Mouse (Mus musculus) heart, adult 18-20 months (tissue): Measurements from ENCODE around the gene Wnt10b. TPM values are rescaled to one million over a fixed set of nuclear protein-coding genes. Genes with fewer than 3 reads are reported as not detected.
"Not testable (repeated sequence)": the region's sequence is repeated elsewhere in the genome, so short reads cannot be mapped to it uniquely, and the experiment has no call there.

Experiments used
- DNase-seq, 2 experiments: peaks; one replicate each; pipeline ENCODE4 v3.0.0; 2021 to 2022; ENCODE audit warnings: mixed read lengths in 1 of 2
- total RNA-seq, 2 experiments: library from RNA; stranded (reverse); gene quantifications; 2 replicates each; pipeline ENCODE4 v1.2.3; 2021

Wnt10b gene
- total RNA-seq, 2 experiments from 2014 or later: 0.10 to 0.20 TPM

DNA sequence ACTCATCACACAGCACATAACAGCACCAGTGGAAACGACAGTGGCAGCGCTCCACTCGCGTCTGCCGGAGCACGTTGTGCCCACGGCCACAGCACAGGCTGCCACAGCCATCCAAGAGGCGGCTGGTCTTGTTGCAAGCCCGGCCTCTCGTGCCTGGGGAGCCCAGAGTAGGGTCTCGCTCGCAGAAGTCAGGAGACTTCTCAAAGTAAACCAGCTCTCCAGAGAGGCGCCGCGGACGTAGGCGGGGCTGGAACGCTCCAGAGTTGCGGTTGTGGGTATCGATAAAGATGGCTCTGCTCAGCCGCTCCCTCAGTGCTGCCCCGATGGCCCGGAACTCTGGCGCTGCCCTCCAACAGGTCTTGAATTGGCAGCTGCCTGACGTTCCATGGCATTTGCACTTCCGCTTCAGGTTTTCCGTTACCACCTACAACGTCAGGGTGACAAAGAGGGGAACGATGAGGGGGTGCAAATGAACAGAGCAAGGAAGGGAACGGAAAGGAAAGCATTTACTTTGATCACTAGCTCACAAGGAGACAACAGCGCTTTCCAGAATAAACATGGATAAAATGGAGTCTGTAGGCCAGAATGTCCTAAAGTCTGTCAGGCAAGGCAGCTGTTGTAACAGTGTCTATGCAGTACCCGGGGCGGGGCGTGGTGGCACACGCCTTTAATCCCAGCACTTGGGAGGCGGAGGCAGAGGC, 5.3 kb downstream of the Wnt10b start:
- no peak for DNase-seq

DNA sequence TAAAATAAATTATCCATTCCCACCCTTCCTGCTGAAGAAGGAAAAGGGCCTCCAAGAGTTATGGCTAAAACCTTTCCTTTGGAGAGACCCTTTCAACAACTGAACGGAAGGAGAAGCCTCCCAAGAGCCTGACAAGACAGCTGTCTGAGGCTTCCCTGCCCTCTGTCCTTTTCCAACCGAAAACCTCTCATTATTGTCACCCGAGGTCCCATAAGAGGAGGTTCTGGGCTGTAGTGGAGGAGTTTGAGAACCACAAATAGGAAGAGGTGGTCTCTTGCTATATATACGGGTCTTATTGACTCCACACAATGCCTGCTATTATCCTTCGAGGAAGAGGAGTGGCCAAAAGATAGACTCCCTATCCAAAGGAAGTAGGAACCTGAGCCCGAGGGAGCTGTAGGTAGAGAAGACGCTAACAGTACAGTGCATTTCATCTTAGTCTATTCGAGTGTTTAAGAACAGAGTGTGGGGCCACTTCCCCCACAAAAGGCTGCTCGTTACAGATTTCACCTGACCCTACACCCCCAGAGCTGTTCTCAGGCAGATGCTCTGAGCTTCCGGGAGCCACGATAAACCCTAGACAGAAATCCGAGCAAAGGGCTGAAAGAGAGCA, 6.0 kb downstream of the Wnt10b start:
- DNase-seq: no peak

DNA sequence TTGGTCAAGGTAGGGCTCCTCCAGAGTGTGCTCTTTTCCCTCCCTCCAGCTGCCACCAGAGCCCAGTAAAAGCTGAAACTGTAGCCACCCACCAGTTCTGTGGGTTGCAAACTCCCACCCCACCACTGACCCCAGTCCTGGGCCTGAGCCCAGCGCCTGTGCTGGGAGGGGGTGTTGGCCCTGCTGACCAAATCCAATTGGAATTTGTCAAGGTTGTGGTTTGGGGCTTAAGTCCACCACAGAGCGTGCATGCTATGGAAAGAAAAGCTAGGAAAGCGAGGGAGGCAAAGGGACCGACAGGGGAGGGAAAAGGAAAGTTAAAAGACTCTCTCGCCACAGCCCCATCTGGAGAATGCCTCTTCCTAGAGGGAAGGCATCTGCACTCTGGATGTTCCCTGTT, 9.7 kb downstream of the Wnt10b start:
- no peak for DNase-seq

DNA sequence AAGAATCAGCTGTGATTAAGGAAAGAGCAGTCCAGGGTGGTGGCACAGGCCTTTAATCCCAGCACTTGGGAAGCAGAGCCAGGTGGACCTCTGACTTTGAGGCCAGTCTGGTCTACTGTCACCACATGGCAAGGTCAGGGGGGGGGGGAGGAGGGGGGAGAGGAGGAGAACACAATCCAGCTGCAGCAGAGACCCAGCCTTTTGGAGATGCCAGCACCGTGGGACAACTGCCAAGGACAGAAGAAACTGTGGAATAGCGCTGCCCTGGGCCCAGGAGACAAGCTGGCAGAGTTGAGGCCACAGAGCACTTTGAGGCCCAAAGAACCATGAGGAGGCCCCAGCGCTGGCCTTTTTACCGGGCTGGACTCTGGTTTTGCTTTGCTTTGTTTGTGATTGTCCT, 12.0 kb downstream of the Wnt10b start:
- no peak for DNase-seq

DNA sequence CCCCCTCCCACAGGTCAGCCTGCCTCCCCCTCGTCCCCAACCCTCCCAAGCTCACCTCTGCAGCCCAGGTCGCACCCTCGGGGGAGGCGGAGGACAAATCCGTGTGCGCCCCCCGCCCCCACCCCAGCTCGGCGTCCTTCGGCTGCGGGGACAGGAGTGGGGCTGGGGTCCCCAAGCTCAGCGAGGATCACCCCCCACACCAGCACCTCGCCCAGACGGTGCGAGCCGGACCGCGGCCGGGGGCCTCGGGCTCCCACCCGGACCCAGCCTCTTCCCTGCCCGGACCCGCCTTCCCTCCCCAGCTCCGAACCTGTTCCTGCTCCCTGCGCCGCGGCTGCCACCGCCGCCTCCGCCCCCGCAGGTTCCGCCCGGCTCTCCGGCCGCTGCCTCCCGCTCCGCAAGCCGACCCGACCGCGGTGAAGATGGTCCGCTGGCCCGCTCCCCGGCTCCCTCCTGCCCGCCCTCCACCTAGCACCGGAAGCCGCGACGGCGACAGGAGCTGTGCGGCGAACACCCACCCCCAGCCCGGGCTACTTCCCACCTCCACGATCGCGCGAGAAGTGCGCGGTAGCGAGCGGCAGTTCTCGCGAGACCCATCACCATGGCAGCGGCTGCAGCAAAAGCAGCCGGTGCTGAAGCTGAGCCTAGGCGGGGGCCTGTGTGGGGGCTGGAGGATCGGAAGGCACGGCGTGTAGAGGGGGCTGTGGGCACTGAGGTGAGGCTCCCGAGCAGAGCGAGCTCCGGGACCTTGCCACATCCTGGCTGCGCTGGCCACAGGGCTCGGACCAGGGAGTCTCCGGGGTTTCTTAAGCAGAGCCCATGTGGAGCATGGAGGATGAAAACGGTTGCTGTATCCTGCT, 15.1 kb downstream of the Wnt10b start, which contains the start of gene Arf3:
Arf3 (minus strand) TSS at position 545 of the 860 bp plus-strand sequence.
- DNase-seq: peak; percentile 96 to 97

DNA sequence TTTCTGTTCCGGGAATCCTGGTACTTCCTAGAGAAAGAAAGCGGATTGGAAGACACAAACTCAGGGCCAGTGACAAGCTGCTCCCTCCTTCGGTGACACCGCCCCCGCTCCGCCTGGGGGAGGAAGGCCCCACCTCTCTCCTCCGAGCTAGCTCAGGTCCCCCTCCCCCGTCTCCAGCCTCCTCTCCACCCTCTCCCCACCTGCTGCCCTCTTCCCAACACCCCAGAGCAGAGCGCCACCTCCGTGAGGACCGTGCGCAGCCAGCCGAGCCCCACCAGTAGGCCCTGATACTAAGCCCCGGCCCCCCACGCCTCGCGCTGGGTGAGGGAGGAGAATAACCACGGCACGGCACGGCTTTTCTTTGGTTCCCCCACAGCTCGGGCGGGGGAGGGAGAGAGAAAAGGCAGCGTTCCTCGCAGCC, 15.7 kb downstream of the Wnt10b start:
- peak; percentile 56 to 80 for DNase-seq

DNA sequence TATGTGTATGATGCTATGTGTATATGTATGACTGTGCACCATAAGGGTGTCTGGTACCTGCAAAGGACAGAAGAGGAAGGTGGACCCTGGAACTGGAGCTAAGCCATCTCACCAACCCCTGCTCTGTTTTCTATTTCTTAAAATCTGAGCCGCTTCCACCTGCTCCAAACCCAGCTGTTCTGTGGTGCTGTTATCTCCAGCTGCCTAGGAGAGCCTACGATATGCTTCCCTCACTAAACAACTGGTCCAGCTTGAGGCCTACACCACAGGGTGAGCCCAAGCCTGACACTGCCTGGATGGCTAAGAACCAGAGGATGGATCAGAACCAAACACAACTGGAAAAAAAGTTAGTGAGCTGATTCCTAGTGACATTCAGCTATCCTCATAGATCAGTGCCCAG, 23.8 kb downstream of the Wnt10b start:
- no peak for DNase-seq

DNA sequence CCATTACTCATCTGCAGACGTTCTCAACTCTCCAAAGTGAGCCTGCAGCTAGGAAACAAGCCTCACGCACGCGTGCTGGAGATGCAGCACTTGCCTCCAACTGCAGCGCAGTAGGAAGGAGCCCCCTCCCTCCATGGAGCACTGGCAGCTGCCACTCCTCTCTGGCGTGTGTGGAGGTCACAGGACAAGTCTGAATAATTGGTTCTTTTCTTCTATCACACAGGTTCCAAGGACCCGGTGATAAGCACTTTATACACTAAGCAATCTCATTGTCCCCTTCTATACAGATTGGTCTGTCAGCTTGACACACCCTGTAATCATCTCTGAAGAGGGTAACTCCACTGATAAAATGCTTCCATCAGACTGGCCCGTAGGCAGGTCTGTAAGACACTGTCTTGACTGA, 24.9 kb downstream of the Wnt10b start:
- DNase-seq: no peak

DNA sequence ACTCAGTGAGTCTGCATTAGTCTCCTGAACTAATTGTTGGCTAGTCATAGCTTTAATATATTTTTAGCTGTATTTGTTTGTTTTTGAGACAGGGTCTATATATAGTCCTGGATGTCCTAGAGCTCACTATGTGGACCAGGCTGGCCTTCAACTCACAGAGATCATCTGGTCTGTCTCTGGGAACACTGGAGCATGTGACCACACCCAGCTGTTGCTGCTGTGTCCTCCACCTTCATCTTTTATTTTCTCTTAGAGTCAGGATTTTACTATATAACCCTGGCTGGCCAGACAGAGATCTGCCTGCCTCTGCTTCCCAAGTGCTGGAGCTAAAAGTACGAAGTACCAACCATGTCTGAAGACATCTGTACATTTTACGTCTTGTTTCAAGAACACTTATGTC, 28.9 kb downstream of the Wnt10b start:
- no peak for DNase-seq

DNA sequence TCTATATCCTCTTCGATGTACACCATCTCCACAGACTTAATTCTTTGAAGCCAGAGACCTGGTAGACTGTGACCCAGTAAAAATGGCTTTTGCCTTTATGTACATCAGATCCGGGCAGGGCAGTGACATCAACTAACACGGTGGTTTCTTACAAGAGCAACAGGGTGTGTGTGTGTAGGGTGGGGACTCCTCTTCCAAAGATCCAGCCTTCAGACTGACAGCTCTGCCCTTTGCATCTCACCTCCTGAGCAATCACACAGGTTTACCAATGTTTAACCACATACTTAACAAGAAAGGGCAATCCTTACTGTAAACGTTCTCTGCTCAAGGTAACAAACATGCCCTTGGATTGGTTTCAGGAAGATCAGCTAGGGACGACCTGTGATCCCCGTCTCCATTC, 30.7 kb downstream of the Wnt10b start:
- no peak for DNase-seq

DNA sequence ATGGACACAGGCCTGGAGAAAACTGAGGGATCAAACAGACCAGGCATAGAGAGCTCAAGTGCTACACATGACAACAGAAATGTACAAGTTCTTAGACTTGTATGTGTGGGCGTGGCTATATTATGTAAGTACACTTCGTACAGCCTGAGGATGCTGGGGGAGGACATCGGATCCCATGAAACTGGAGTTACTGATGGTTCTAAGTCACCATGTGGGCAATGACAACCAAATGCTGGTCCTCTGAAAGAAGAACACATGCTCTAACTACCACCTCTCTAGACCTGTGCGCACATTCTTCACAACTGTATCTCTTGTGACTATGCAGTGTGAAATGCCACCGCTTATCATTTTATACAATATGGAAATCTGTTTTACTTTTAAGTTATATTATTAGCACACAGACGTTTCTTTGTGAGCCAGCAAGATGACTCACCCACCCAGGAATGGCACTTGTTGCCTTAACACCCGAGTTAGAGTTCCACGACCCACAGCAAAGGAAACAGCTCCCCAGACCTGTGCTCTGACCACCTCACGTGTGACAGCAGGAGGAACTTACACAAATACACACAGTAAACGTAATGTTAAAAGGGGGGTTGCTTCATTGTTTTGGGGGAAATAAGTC, 31.5 kb downstream of the Wnt10b start:
- DNase-seq: no peak

DNA sequence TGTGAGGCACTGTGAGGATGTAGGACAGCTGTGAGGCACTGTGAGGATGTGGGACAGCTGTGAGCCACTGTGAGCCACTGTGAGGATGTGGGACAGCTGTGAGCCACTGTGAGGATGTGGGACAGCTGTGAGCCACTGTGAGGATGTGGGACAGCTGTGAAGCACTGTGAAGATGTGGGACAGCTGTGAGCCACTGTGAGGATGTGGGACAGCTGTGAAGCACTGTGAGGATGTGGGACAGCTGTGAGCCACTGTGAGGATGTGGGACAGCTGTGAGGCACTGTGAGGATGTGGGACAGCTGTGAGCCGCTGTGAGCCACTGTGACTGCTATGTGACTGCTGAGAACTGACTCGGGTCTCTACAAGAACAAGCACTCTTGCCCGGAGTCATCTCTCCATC, 34.1 kb downstream of the Wnt10b start:
- DNase-seq: not testable (repeated sequence)

DNA sequence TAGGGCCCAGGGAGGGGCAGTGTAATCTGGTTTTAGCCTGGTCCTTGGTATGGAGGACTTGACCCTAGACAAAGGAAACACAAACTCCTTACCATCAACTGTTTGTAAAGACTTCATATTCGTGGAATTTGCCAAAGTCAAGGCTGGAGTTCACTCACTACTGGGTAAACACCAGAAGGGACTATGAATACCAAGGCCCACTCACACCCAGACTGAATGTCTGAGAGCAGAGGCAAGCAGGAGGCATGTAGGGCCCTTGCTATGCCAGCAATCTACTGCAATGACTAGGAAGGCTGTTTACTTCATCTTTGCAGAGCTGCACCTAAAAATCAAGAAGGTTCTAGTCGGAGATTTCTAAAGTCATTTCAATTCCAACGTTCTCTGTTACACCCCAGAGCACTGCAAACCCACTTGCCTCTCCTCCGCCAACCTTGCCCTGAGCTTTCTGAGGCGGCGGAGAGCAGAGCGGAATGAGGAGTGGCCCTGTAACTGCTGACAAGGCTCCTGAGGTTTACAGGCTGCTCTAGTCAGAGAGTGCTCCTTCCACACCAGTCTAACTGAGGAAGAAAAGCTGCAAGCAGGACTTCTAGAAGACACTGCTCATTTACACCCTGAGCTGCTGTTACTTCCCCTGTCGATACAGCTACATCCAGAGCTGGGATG, 35.1 kb downstream of the Wnt10b start:
- no peak for DNase-seq

DNA sequence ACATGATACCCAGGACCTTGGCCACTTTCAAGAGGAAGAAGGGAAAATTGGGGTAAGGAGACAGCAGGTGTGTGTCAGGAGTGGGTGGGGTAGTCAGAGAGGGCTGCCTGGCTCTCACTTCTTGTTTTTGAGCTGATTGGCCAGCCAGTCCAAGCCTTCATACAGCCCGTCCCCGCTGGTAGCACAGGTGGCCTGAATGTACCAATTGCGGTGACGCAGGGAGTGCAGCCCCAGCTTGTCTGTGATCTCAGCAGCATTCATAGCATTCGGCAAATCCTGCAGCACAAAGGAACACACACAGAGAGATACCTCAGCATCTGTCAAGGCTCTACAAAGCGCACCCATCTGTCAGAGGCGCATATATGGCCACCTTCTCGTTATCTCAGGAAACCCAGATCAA, 37.7 kb downstream of the Wnt10b start:
- DNase-seq: no peak

DNA sequence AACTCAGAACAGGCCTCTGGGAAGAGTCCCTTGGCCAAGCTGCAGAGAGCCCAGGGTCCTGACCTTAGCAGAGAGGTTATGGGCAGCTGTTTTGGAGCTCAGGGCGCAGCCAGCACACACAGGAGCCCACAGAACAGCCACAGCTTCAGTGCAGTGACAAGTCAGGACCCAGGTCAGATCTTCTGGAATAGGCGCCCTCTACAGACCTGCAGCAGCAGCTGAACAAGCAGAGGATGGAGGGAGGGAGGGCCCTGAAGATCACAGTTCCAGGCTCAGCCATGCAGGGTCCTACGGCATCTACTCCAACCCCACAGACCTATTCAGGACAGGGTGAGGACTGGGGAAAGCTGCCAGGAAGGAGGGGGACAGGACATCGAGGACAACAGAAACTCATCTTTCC, 39.2 kb downstream of the Wnt10b start:
- DNase-seq: no peak

DNA sequence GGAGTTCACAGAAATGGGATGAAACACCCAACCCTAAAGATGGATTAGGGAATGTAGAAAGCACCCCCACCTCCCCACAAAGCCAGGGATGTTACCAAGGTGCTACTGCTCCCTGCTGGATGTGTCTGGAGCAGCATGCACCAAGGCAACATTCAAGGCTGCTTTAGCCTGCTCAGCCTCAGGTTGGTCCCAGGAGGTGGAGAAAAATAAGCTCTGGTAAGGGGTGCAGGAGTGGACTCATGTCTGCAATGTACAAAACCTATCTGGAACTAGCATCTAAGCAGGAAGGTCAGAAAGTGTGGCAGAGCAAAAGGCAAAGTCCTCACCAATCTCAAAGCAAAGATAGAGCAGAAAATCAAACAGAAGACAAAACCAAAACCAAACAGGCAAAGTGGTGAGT, 40.1 kb downstream of the Wnt10b start:
- peak in 1 of 2 experiments; percentile 35 for DNase-seq

DNA sequence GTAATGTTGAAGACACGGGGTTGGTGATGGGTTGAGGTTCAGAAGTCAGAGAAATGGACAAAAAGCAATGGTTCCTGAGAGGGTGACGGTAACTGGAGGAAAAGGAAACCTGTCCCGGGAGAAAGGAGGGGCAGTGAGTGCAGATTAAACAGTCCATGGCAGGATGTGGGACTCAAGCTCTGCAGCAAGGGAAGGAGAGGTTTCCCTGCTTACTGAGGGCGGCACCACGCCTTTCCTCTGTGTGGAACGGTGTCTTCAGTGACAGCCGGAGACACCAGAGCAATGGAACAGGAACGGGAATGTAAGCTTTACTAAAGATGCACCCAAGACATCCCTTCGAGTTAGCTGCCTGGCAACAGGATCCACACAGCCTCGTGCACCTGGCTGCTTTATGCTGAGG, 41.4 kb downstream of the Wnt10b start:
- DNase-seq: no peak

DNA sequence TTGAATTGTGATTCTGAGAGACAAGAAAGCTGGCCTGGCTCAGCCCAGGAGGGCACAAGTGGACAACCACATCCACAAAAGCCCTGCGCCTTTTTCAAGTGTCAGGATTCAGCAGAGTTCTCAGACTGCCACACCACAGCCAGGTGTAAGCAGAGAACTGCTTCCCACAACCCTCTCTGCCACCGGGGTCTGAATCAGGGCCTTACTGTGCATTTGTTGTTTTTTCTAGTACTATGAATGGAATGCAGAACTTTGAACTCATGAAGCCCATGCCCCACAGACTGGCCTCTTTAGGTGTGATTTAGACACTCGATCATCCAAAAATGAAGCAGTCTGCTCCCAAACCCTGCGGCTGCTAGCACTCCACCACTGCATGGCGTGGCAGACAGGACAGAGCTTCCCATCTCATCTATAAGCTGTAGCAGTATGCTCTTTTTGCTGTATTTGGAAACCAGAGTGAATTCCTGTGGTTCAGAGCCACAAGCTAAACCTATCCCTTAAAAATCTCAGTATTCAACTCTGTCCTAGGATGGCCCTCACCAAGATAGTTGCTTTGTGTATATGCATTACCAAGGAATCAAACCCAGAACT, 43.9 kb downstream of the Wnt10b start:
- no peak for DNase-seq

DNA sequence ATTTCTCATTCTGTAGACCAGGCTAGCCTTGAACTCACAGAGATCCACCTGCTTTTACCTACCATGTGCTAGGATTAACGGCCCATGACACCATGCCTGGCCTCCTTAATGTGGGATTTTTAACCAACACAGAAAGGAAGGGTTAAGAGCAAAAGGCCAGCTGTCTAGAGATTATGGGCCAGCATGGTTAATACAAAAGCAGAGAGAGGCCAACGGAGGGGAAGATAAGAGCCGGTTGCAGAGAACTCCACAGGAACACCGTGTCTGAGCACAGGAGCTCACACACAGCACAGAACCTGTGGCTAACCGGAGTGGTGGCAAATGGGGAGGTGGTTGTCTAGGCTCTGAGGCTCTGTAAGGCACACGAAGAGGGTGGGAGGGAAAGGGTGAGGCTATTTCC, 44.6 kb downstream of the Wnt10b start:
- no peak for DNase-seq

DNA sequence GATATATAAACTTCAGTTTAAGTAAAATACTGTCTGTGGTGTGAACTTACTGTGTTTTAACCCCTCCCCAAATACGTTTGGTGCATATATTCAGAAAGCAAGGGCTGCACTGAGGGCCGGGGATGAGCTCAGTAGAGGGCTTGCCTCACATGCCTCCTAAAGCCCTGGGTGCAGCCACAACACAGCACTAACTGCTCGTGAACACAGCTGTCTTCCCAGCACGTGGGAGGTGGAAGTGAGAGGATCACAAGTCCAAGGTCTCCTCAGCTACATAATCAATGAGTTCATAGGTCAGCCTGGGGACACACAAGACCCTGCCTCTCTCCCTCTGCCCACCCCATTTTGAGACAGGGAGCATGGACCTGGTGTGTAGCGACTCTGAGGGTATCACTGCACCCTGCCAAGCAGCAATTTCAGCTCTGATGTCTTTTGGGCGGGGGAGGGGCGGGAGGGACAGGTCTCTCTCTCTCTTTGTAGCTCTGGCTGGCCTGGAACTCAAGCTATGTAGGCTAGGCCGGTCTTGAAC, 45.9 kb downstream of the Wnt10b start:
- no peak for DNase-seq

DNA sequence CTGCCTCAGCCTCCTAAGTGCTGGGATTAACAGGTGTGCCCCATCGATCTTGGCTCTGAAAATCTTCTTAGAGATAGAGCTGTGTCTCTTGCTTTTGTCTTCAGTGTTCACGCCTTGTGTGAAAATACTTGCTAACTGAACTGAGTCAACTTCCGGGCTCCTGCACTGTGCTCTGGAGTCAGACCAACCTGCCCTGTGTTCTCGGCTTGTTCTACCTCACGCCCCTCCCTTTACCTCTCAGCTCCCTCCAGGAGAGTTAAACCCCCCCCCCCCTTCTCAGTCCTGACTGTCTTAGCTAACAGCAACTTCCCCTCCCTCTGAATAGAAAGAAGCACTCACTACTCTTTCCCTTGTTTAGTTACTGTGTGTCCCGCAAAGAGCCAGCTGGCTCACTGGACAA, 47.2 kb downstream of the Wnt10b start:
- peak in 1 of 2 experiments; percentile 27 for DNase-seq
